In the genomic region with DNA sequence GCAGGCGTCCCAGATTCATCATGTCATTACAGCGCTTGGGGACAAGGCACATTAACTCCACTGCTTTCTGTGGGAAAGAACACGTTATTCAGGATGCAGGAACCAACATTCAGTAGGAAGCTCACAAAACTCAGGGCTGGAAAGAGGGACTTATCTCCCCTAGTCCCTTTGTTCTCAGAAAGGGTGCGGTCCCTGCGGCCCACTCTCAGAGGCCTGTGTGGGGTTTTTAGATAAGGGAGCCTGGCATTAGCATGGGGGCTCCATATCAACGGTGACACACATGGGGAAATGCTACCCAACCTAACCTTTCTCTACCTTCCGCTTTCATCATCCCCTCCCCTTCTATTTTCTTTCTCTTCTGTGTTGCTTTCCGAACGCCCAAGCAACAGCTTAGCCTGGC, we compare ENCODE assay signal across 15 mouse cellular contexts.
DNase-seq lines count a peak whose midpoint lies in the region; ATAC-seq and TF ChIP-seq lines count a peak whose summit lies in the region.
"Had no signal": no experiment of that assay in that cellular context is flagged by ENCODE, and none has a peak within 500 bp of the region (broad histone marks: within the 10 kb centered on the region; RNA-seq: fewer than 3 reads in every experiment).

No protein-coding gene starts in this region.

- peak overlapping the region; percentile 28 for H3K27ac ChIP-seq in gastrocnemius, adult 2 months
- 0 out of 2 replicates have a peak overlapping the region, but pooled peaks have one; percentile 6 for H3K27ac ChIP-seq in stomach, embryonic 15.5 days
- no peak overlapping the region for H3K27ac ChIP-seq in hindbrain, embryonic 11.5 days (ENCODE audit: low read depth, low read length)
- H3K27ac ChIP-seq: hindbrain, embryonic 15.5 days; layer of hippocampus, adult 2 months; limb, embryonic 10.5 days had no signal

- H3K4me2 ChIP-seq in stomach, embryonic 15.5 days, result no peak overlapping the region
- H3K4me2 ChIP-seq in hindbrain, embryonic 11.5 days (replicated peaks; ENCODE audit: low read depth, low read length), result no peak overlapping the region
- H3K4me2 ChIP-seq: hindbrain, embryonic 15.5 days; midbrain, embryonic 11.5 days had no signal

- 67% methylated on average over 9 of the region's 9 CpGs for WGBS in stomach, embryonic 15.5 days
- WGBS in hindbrain, embryonic 11.5 days, result 93% methylated on average over 9 of the region's 9 CpGs

- no peak for DNase-seq in gastrocnemius, adult 2 months
- DNase-seq in gastrocnemius, postnatal 25 days, result no peak
- peak; percentile 31 for DNase-seq in spleen, adult 12 weeks (ENCODE audit: low spot score)
- DNase-seq in spleen, adult 18-20 months, result no peak
- DNase-seq in liver, result peak; percentile 85
- no peak for DNase-seq in adrenal gland, adult (ENCODE audit: inconsistent age in 2 of 2, low spot score in 1 of 2)
- DNase-seq in hindbrain, embryonic 11.5 days (ENCODE audit: low spot score), result no peak
- DNase-seq: adrenal gland, postnatal 25 days; cerebellum, adult 8-10 months had no signal

- H3K27me3 ChIP-seq in stomach, embryonic 15.5 days (replicated peaks), result no peaks in the 10 kb centered on the region
- no peaks in the 10 kb centered on the region for H3K27me3 ChIP-seq in hindbrain, embryonic 11.5 days (ENCODE audit: control insufficient read depth, insufficient read depth, low read length)
- H3K27me3 ChIP-seq: hindbrain, embryonic 15.5 days had no signal

- 0 out of 2 replicates have a peak, but pooled peaks cover 5% of the 10 kb centered on the region for H3K4me1 ChIP-seq in stomach, embryonic 15.5 days
- H3K4me1 ChIP-seq in hindbrain, embryonic 11.5 days (replicated peaks; ENCODE audit: control insufficient read depth, insufficient read depth, low read length), result no peaks in the 10 kb centered on the region
- H3K4me1 ChIP-seq: hindbrain, embryonic 15.5 days had no signal

- no peak overlapping the region for H3K9ac ChIP-seq in stomach, embryonic 15.5 days
- no peak overlapping the region for H3K9ac ChIP-seq in hindbrain, embryonic 11.5 days (ENCODE audit: low read depth, low read length)
- H3K9ac ChIP-seq: hindbrain, embryonic 15.5 days had no signal

- no peaks in the 10 kb centered on the region for H3K9me3 ChIP-seq in stomach, embryonic 15.5 days
- H3K9me3 ChIP-seq in hindbrain, embryonic 11.5 days (ENCODE audit: control insufficient read depth, low read length), result no peaks in the 10 kb centered on the region
- H3K9me3 ChIP-seq: hindbrain, embryonic 15.5 days; limb, embryonic 10.5 days had no signal

- ATAC-seq in stomach, embryonic 15.5 days (ENCODE audit: insufficient read depth, low FRiP score, low read depth), result peak; percentile 70
- no peak for ATAC-seq in hindbrain, embryonic 11.5 days (ENCODE audit: low FRiP score)
- ATAC-seq: forebrain, embryonic 14.5 days had no signal

- intact Hi-C loops in gastrocnemius, adult 2 months (cut with DNase I), result no loop called here

- no peak overlapping the region for H3K4me3 ChIP-seq in gastrocnemius, adult 2 months
- no peak overlapping the region for H3K4me3 ChIP-seq in stomach, embryonic 15.5 days (replicated peaks)
- H3K4me3 ChIP-seq in hindbrain, embryonic 11.5 days (ENCODE audit: low read depth, low read length), result no peak overlapping the region
- H3K4me3 ChIP-seq: hindbrain, embryonic 15.5 days; layer of hippocampus, adult 2 months; limb, embryonic 10.5 days had no signal

- H3K36me3 ChIP-seq in stomach, embryonic 15.5 days, result peaks cover 16% of the 10 kb centered on the region
- H3K36me3 ChIP-seq in hindbrain, embryonic 11.5 days (ENCODE audit: control insufficient read depth, insufficient read depth, low read length), result 0 out of 2 replicates have a peak, but pooled peaks cover 3% of the 10 kb centered on the region

- TF ChIP-seq CTCF in gastrocnemius, adult 2 months (IDR thresholded peaks at IDR 0.05), result no peak

Comparison
In these comparisons a context has a peak if more than half of its experiments do, and no peak if none do; other contexts are left out.
1. DNase-seq: peak in spleen, adult 12 weeks (single experiment) and liver (single experiment); none in gastrocnemius, adult 2 months (single experiment), gastrocnemius, postnatal 25 days (single experiment), spleen, adult 18-20 months (0 of 2), adrenal gland, adult (0 of 2) and hindbrain, embryonic 11.5 days (single experiment).